Mouse (Mus musculus): ENCODE data around the gene Mfsd6. TPM values are rescaled to one million over a fixed set of nuclear protein-coding genes. Genes with fewer than 3 reads are reported as not detected.

Gene Mfsd6
- polyA plus RNA-seq (2012; fragmentation: generic; extraction: Trizol), result under 1 TPM; 0.13 to 0.77 TPM

DNA sequence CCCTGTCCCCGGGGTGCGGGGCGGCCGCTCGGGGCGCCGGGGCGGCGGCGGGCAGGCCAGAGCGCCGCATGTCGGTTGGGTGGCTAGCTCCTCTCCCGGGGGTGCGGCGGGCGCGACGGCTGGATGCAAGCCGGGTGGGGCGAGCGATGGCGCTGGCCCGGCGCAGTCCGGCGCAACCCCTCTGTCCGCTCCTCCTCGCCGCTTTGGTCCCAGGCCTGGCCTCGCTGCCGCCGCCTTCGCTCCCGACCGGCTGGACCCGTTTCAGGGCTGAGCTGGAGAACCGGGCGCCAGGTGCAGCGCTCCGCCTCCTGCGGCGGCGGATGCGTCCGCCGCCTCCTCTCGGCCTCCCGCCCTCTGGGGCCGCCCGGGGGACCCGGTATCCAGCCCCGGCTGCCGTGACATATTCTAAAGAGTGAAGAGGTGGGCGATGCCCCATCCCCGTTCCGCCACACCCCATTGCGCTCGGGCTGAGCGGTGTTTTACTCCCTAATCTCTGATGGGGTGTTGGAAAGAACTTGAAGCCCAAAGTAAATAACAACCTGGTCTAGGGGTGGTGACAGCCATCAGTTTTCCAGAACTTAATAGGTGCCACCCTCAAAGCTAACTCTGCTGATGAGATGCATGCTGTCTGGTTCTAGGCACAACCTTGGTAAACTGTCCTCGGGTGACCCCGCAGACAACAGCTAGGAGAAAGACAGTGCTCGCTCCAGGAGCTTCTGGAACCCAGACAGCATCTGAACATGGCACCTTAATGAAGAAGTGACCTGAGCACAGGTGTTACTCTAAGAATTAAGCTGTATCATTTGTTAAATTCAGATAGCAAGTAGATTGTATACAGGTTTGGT, at the start of gene Mfsd6:
TSS of gene Mfsd6 (minus strand) at position 407 of the 845 bp plus-strand sequence.

DNA sequence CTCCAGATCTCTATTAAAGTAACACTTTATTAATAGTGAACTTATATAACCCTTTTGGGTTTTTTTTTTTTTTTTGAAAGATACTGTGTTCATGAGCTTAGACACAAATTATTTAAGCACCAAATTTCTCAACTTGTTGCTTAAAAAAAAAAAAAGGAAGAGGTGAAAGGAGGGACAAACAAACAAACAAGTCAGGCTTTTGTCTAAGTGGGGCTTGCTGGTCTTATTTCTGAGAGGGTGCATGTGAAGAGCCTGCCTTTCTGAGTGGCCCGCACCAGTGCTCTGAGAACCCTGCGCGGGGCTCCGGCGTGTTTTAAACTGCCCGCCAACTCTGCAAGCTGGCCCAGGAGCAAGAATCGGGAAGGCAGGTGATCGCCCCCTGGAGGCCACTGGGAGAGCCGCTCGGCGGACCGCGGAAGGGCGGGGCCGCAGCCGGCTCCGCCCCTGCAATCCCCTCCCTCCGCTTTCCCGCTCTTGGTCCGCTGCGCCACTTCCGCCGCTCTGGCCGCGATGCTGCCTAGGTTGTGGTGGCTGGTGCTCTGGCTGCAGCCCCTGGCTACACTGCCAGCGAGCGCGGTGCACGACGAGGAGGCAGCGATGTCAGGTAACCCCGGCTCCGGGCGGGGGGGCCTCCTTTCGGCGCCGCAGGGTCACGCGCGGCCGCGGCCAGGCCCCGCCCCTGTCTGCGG, 96.9 kb downstream of the Mfsd6 start, which contains the start of gene Nemp2:
TSS of gene Nemp2 (plus strand) at position 456 of the 689 bp plus-strand sequence.

Other genes starting within 250 kb of the Mfsd6 start
- gene Nab1, start 226.8 kb downstream of the Mfsd6 start, polyA plus RNA-seq (2012; fragmentation: generic; extraction: Trizol), result 1 to 10 TPM; 1.5 to 4.3 TPM
- 1 to 10 TPM in 1 of 2 experiments, under 1 TPM in 1; 0.23 to 1.9 TPM for gene Nemp2, start 96.8 kb downstream of the Mfsd6 start, polyA plus RNA-seq (2012; fragmentation: generic; extraction: Trizol)
- 10 to 100 TPM in 1 of 2 experiments, 1 to 10 TPM in 1; 3.7 to 14.2 TPM for gene Inpp1, start 90.2 kb upstream of the Mfsd6 start, polyA plus RNA-seq (2012; fragmentation: generic; extraction: Trizol)
- gene Hibch, start 117.5 kb upstream of the Mfsd6 start, polyA plus RNA-seq (2012; fragmentation: generic; extraction: Trizol), result 1 to 10 TPM in 1 of 2 experiments, under 1 TPM in 1; 0.39 to 7.2 TPM